Mouse (Mus musculus): ENCODE results near the gene 6330403K07Rik.

- TF ChIP-seq CTCF (IDR thresholded peaks at IDR 0.05; ENCODE audit: borderline replicate concordance, control insufficient read depth, extremely low read depth, insufficient read depth, low read length, poor library complexity) (peak; percentile 59; the same call in 1 of the 2 replicates), POLR2A (IDR thresholded peaks at IDR 0.05; ENCODE audit: control insufficient read depth, extremely low read depth, insufficient read depth, low read length, poor library complexity) (peak; percentile 63; the same call in 1 of the 2 replicates)
These were observed 13.9 kb downstream of the 6330403K07Rik start, which contains the start of the genes Mis12 and Derl2 for GRCm38 (mm10) chr11:71019201-71020068.

Measured in thymus, adult 2 months (tissue).